Mouse (Mus musculus) MEL (cell line): ENCODE measurements around the gene Nell1. TPM values are rescaled to one million over a fixed set of nuclear protein-coding genes. Genes with fewer than 3 reads are reported as not detected.

Experiments used
- DNase-seq: peaks from one replicate; pipeline ENCODE4 v3.0.0; 2011; ENCODE audit warnings: low read depth, low spot score
- H3K27ac ChIP-seq: 2 replicates; pipeline ENCODE4 v1.5.1; 2012; ENCODE audit warnings: low read depth, mild to moderate bottlenecking, control low read depth, low read length, moderate library complexity; ENCODE audit not compliant: control insufficient read depth
- H3K27me3 ChIP-seq, 2 experiments: fragments of 150-350 bp in 1 of 2; sonication (generic) in 1 of 2; 2 replicates each; pipeline ENCODE4 v1.6.1; 2012; ENCODE audit warnings: low read length in 2 of 2, mild to moderate bottlenecking in 2 of 2, improper control_type of control experiment in 1 of 2, moderate library complexity in 1 of 2; ENCODE audit not compliant: insufficient read depth in 2 of 2, control insufficient read depth in 1 of 2
- H3K36me3 ChIP-seq, 2 experiments: 2 replicates each; pipeline ENCODE4 v1.6.1; 2012 to 2014; ENCODE audit warnings: low read length in 2 of 2, improper control_type of control experiment in 1 of 2, inconsistent platforms in 1 of 2, mild to moderate bottlenecking in 1 of 2; ENCODE audit not compliant: insufficient read depth in 2 of 2, control insufficient read depth in 1 of 2
- H3K4me1 ChIP-seq, 2 experiments: fragments of 150-350 bp in 1 of 2; sonication (generic) in 1 of 2; 2 replicates each; pipeline ENCODE4 v1.6.1; 2012; ENCODE audit warnings: low read length in 2 of 2, improper control_type of control experiment in 1 of 2, mild to moderate bottlenecking in 1 of 2; ENCODE audit not compliant: insufficient read depth in 2 of 2, control insufficient read depth in 1 of 2
- H3K4me3 ChIP-seq, 2 experiments: fragments of 150-350 bp in 1 of 2; sonication (generic) in 1 of 2; 2 replicates each; pipeline ENCODE4 v1.5.1; 2012; ENCODE audit warnings: low read depth in 2 of 2, low read length in 2 of 2, mild to moderate bottlenecking in 2 of 2, moderate library complexity in 2 of 2, control low read depth in 1 of 2, improper control_type of control experiment in 1 of 2; ENCODE audit not compliant: control insufficient read depth in 1 of 2, insufficient read depth in 1 of 2
- H3K79me2 ChIP-seq: 2 replicates; pipeline ENCODE4 v1.6.1; 2012; ENCODE audit warnings: mild to moderate bottlenecking, low read length, moderate library complexity; ENCODE audit not compliant: control insufficient read depth, poor library complexity, insufficient read depth
- H3K9ac ChIP-seq: 2 replicates; pipeline ENCODE4 v1.6.1; 2012; ENCODE audit warnings: low read depth, mild to moderate bottlenecking, control low read depth, low read length, moderate library complexity; ENCODE audit not compliant: control insufficient read depth, poor library complexity, severe bottlenecking
- H3K9me3 ChIP-seq: fragments of 150-350 bp; sonication (generic); replicated peaks from 2 replicates; pipeline ENCODE4 v1.6.1; 2012; ENCODE audit warnings: mild to moderate bottlenecking, low read length, improper control_type of control experiment, moderate library complexity; ENCODE audit not compliant: insufficient read depth
- BHLHE40 ChIP-seq: IDR thresholded peaks from 2 replicates; pipeline ENCODE4 v1.6.1; 2012; ENCODE audit warnings: low read depth, mild to moderate bottlenecking, inconsistent platforms, low read length, improper control_type of control experiment, borderline replicate concordance
- CHD1 ChIP-seq: IDR thresholded peaks from 2 replicates; pipeline ENCODE4 v1.6.1; 2012; ENCODE audit warnings: low read depth, mild to moderate bottlenecking, inconsistent platforms, low read length, improper control_type of control experiment
- E2F4 ChIP-seq: IDR thresholded peaks from 2 replicates; pipeline ENCODE4 v1.6.1; 2011; ENCODE audit warnings: low read depth, low read length, improper control_type of control experiment, borderline replicate concordance
- ELF1 ChIP-seq: IDR thresholded peaks from 2 replicates; pipeline ENCODE4 v1.6.1; 2014; ENCODE audit warnings: low read depth, mild to moderate bottlenecking, inconsistent platforms, low read length, improper control_type of control experiment, moderate library complexity
- EP300 ChIP-seq, 2 experiments: IDR thresholded peaks; 2 replicates each; pipeline ENCODE4 v1.6.1; 2011; ENCODE audit warnings: improper control_type of control experiment in 2 of 2, low read length in 2 of 2, low read depth in 1 of 2, mild to moderate bottlenecking in 1 of 2
- ETS1 ChIP-seq: IDR thresholded peaks from 2 replicates; pipeline ENCODE4 v1.6.1; 2012; ENCODE audit warnings: low read depth, mild to moderate bottlenecking, inconsistent platforms, low read length, improper control_type of control experiment, moderate library complexity
- GATA1 ChIP-seq: IDR thresholded peaks from 2 replicates; pipeline ENCODE4 v1.6.1; 2011; ENCODE audit warnings: low read depth, low read length, improper control_type of control experiment
- HCFC1 ChIP-seq: IDR thresholded peaks from 2 replicates; pipeline ENCODE4 v1.6.1; 2012; ENCODE audit warnings: low read depth, mild to moderate bottlenecking, inconsistent platforms, low read length, improper control_type of control experiment, moderate library complexity
- JUND ChIP-seq: IDR thresholded peaks from 2 replicates; pipeline ENCODE4 v1.6.1; 2011; ENCODE audit warnings: low read depth, mild to moderate bottlenecking, improper control_type of control experiment, low read length
- MAX ChIP-seq: IDR thresholded peaks from 2 replicates; pipeline ENCODE4 v1.6.1; 2011; ENCODE audit warnings: low read length, improper control_type of control experiment
- MEF2A ChIP-seq: IDR thresholded peaks from 2 replicates; pipeline ENCODE4 v1.6.1; 2014; ENCODE audit warnings: low read depth, mild to moderate bottlenecking, inconsistent platforms, low read length, improper control_type of control experiment; ENCODE audit not compliant: poor library complexity, insufficient replicate concordance, severe bottlenecking; ENCODE audit errors: extremely low read depth
- MYB ChIP-seq: IDR thresholded peaks from 2 replicates; pipeline ENCODE4 v1.6.1; 2011; ENCODE audit warnings: mild to moderate bottlenecking, low read depth, low read length, improper control_type of control experiment
- MYC ChIP-seq: IDR thresholded peaks from 2 replicates; pipeline ENCODE4 v1.6.1; 2011; ENCODE audit warnings: low read depth, mild to moderate bottlenecking, low read length, improper control_type of control experiment, moderate library complexity
- NELFE ChIP-seq: IDR thresholded peaks from 2 replicates; pipeline ENCODE4 v1.6.1; 2011; ENCODE audit warnings: low read depth, low read length, improper control_type of control experiment
- POLR2A ChIP-seq, 2 experiments: IDR thresholded peaks; 2 replicates each; pipeline ENCODE4 v1.6.1; 2011 to 2012; ENCODE audit warnings: low read length in 2 of 2, mild to moderate bottlenecking in 2 of 2, control low read depth in 1 of 2, improper control_type of control experiment in 1 of 2, low read depth in 1 of 2, moderate library complexity in 1 of 2; ENCODE audit not compliant: control insufficient read depth in 1 of 2, insufficient read depth in 1 of 2, poor library complexity in 1 of 2
- POLR2AphosphoS2 ChIP-seq: IDR thresholded peaks from 2 replicates; pipeline ENCODE4 v1.6.1; 2011; ENCODE audit warnings: low read length, improper control_type of control experiment
- RCOR1 ChIP-seq: IDR thresholded peaks from 2 replicates; pipeline ENCODE4 v1.6.1; 2012; ENCODE audit warnings: low read depth, mild to moderate bottlenecking, inconsistent platforms, low read length, improper control_type of control experiment
- TAL1 ChIP-seq: IDR thresholded peaks from 2 replicates; pipeline ENCODE4 v1.6.1; 2012; ENCODE audit warnings: mild to moderate bottlenecking, inconsistent platforms, low read length, moderate library complexity, mixed read lengths
- TBP ChIP-seq: IDR thresholded peaks from 2 replicates; pipeline ENCODE4 v1.8.0; 2011; ENCODE audit warnings: low read depth, low read length, improper control_type of control experiment
- UBTF ChIP-seq: IDR thresholded peaks from 2 replicates; pipeline ENCODE4 v1.6.1; 2012; ENCODE audit warnings: low read depth, mild to moderate bottlenecking, inconsistent platforms, low read length, improper control_type of control experiment, moderate library complexity, borderline replicate concordance; ENCODE audit not compliant: insufficient read depth
- USF1 ChIP-seq: IDR thresholded peaks from 2 replicates; pipeline ENCODE4 v1.6.1; 2014; ENCODE audit warnings: low read depth, mild to moderate bottlenecking, inconsistent platforms, low read length, improper control_type of control experiment, moderate library complexity
- USF2 ChIP-seq, 2 experiments: IDR thresholded peaks; 2 replicates each; pipeline ENCODE4 v1.6.1; 2011 to 2012; ENCODE audit warnings: improper control_type of control experiment in 2 of 2, low read length in 2 of 2, borderline replicate concordance in 1 of 2, inconsistent platforms in 1 of 2, low read depth in 1 of 2, mild to moderate bottlenecking in 1 of 2; ENCODE audit not compliant: insufficient read depth in 1 of 2
- ZC3H11A ChIP-seq: IDR thresholded peaks from 2 replicates; pipeline ENCODE4 v1.6.1; 2012; ENCODE audit warnings: low read depth, mild to moderate bottlenecking, inconsistent platforms, low read length, improper control_type of control experiment
- ZKSCAN1 ChIP-seq: IDR thresholded peaks from 2 replicates; pipeline ENCODE4 v1.6.1; 2012; ENCODE audit warnings: low read depth, mild to moderate bottlenecking, inconsistent platforms, low read length, improper control_type of control experiment, moderate library complexity
- ZNF384 ChIP-seq: IDR thresholded peaks from 2 replicates; pipeline ENCODE4 v1.6.1; 2012; ENCODE audit warnings: low read depth, mild to moderate bottlenecking, inconsistent platforms, low read length, improper control_type of control experiment
- polyA plus RNA-seq, 2 experiments: library from polyadenylated mRNA; stranded (reverse) in 1 of 2; unstranded in 1 of 2; fragments of >175 nt in 1 of 2; fragments of >200 nt in 1 of 2; gene quantifications; 2 replicates each; pipeline versions ENCODE4 v1.2.1 to v1.2.4; 2012; ENCODE audit warnings: low replicate concordance in 2 of 2, low read depth in 1 of 2; ENCODE audit not compliant: insufficient read length in 2 of 2, insufficient read depth in 1 of 2, missing spikeins in 1 of 2
- total RNA-seq: library from RNA; depleted of rRNA; stranded (reverse); fragments of 300-350 nt; gene quantifications from 2 replicates; pipeline ENCODE4 v1.2.3, GENCODE M21; 2012; rRNA removed

Gene Nell1
- total RNA-seq (not detected in 2 replicates), polyA plus RNA-seq (not detected)

GRCm38 (mm10) chr7:49974841-49975440, at the start of gene Nell1:
TSS of gene Nell1 (plus strand) at chr7:49974864.
- Histone ChIP-seq H3K9me3 (no peaks in the 10 kb centered on the region), H3K4me3 (no peak within 1 kb of the TSS)
- TF ChIP-seq E2F4 (no peak), UBTF (no peak), RCOR1 (no peak), USF1 (no peak), ZNF384 (no peak), CHD1 (no peak)
- TF ChIP-seq, all 39 proteins: peak for 0
- Histone ChIP-seq H3K4me1 (no peaks in the 10 kb centered on the region), H3K27me3 (no peaks in the 10 kb centered on the region), H3K9ac (no peak within 1 kb of the TSS), H3K36me3 (no peaks in the 10 kb centered on the region), H3K79me2 (no peaks in the 10 kb centered on the region), H3K27ac (no peak within 1 kb of the TSS)
- no peak for DNase-seq

- TF ChIP-seq CHD1, result no peak
- TF ChIP-seq GATA1, result no peak
- TF ChIP-seq MAX, result no peak
- TF ChIP-seq MYB, result no peak
- TF ChIP-seq HCFC1, result no peak
- TF ChIP-seq USF1, result no peak
- TF ChIP-seq RCOR1, result no peak
- no peak for TF ChIP-seq ZKSCAN1
- TF ChIP-seq EP300 (IDR thresholded peaks at IDR 0.05; ENCODE audit: low read depth in 1 of 2, low read length in 2 of 2), result no peak
- TF ChIP-seq ELF1, result no peak
- TF ChIP-seq, all 39 proteins: peak for 0
- Histone ChIP-seq H3K4me1 (no peaks in the 10 kb centered on the region), H3K36me3 (no peaks in the 10 kb centered on the region), H3K4me3 (no peak overlapping the region), H3K9me3 (no peaks in the 10 kb centered on the region), H3K27ac (no peak overlapping the region), H3K79me2 (no peaks in the 10 kb centered on the region), H3K27me3 (no peaks in the 10 kb centered on the region), H3K9ac (no peak overlapping the region)
- DNase-seq, result no peak
These were observed 46.1 kb upstream of the Nell1 start for GRCm38 (mm10) chr7:49928571-49928970.

GRCm38 (mm10) chr7:49929999-49930398, 44.7 kb upstream of the Nell1 start:
- no peaks in the 10 kb centered on the region for H3K9me3 ChIP-seq
- no peak overlapping the region for H3K4me3 ChIP-seq
- H3K9ac ChIP-seq, result no peak overlapping the region
- no peaks in the 10 kb centered on the region for H3K36me3 ChIP-seq
- no peak for DNase-seq
- H3K4me1 ChIP-seq, result no peaks in the 10 kb centered on the region
- no peak overlapping the region for H3K27ac ChIP-seq
- no peaks in the 10 kb centered on the region for H3K27me3 ChIP-seq
- no peaks in the 10 kb centered on the region for H3K79me2 ChIP-seq
- TF ChIP-seq MEF2A (no peak), POLR2A (IDR thresholded peaks at IDR 0.05; ENCODE audit: control insufficient read depth in 1 of 2, insufficient read depth in 1 of 2, low read depth in 1 of 2, low read length in 2 of 2, poor library complexity in 1 of 2) (no peak), USF2 (IDR thresholded peaks at IDR 0.05; ENCODE audit: borderline replicate concordance in 1 of 2, insufficient read depth in 1 of 2, low read depth in 1 of 2, low read length in 2 of 2) (no peak), ZNF384 (no peak), ETS1 (no peak), ZC3H11A (no peak), POLR2AphosphoS2 (no peak), JUND (no peak), MYC (no peak), TAL1 (no peak), NELFE (no peak), USF1 (no peak), BHLHE40 (no peak), TBP (no peak), EP300 (IDR thresholded peaks at IDR 0.05; ENCODE audit: low read depth in 1 of 2, low read length in 2 of 2) (no peak)
